Comparison of ENCODE assay signal across 11 mouse cellular contexts in the genomic region with DNA sequence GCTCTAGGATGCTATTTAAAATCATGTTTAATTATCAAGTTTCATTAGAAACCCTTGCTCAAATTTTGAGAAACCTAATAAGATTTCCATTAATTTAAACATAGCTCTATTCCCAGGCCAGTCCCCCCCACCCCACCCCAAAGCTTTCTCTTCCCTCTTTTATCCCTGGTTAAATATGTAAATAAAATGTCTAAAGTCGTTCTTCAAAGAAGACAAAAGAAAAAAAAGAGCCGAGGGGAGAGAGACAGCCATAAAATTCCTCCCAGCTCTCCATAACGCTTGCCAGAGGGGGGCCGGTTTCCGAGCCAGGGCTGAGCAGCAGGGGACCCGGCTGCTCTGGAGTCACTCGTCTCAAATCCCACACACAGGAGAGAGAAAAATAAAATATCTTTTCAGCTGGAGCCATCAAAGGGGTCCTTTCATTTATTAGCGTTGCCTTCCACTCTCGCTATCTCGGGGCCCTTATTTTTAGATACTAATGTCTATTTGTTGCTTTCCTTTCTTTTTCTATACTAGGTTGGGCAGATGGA. TPM values are rescaled to one million over a fixed set of nuclear protein-coding genes. Genes with fewer than 3 reads are reported as not detected.
A peak's percentile ranks its signal among the peaks of the same experiment; 100 is the strongest.
DNase-seq lines count a peak whose midpoint lies in the region; ATAC-seq lines count a peak whose summit lies in the region.
"Had no signal": no experiment of that assay in that cellular context is flagged by ENCODE, and none has a peak within 500 bp of the region (broad histone marks: within the 10 kb centered on the region; RNA-seq: fewer than 3 reads in every experiment).

No protein-coding gene starts in this region.

- peak overlapping the region; percentile 99; the same call in 1 of the 2 replicates for H3K4me2 ChIP-seq in heart, embryonic 15.5 days
- peak overlapping the region; percentile 86 for H3K4me2 ChIP-seq in embryonic facial prominence, embryonic 11.5 days (ENCODE audit: low read depth, low read length)
- H3K4me2 ChIP-seq in midbrain, embryonic 14.5 days (ENCODE audit: low read length), result peak overlapping the region; percentile 95

- H3K4me1 ChIP-seq in heart, embryonic 15.5 days (replicated peaks), result peaks cover 36% of the 10 kb centered on the region
- H3K4me1 ChIP-seq in embryonic facial prominence, embryonic 11.5 days (ENCODE audit: control insufficient read depth, insufficient read depth, low read length), result peaks cover 7% of the 10 kb centered on the region
- H3K4me1 ChIP-seq in hindbrain, embryonic 10.5 days (replicated peaks), result peaks cover 93% of the 10 kb centered on the region
- H3K4me1 ChIP-seq in midbrain, embryonic 14.5 days (ENCODE audit: control insufficient read depth, insufficient read depth, low read length), result peaks cover 36% of the 10 kb centered on the region

- no peak for ATAC-seq in heart, embryonic 15.5 days (replicated peaks; ENCODE audit: insufficient number of reproducible peaks, insufficient read depth, low FRiP score, low read depth)
- ATAC-seq in embryonic facial prominence, embryonic 11.5 days (replicated peaks; ENCODE audit: insufficient number of reproducible peaks, low FRiP score, low TSS enrichment, low read depth), result no peak
- 0 out of 2 replicates have a peak, but pooled peaks have one; percentile 34 for ATAC-seq in midbrain, embryonic 14.5 days (ENCODE audit: low FRiP score, low TSS enrichment)
- no peak for ATAC-seq in granulocyte monocyte progenitor cell, adult 5-6 weeks (replicated peaks; ENCODE audit: poor library complexity, severe bottlenecking)
- ATAC-seq in inflammation-experienced regulatory T-cells, adult 6 months, result no peak

- no peak overlapping the region for H3K9ac ChIP-seq in heart, embryonic 15.5 days
- H3K9ac ChIP-seq in embryonic facial prominence, embryonic 11.5 days (replicated peaks; ENCODE audit: low read length), result peak overlapping the region; percentile 9; the same call in 1 of the 2 replicates
- peak overlapping the region; percentile 12; the same call in 1 of the 2 replicates for H3K9ac ChIP-seq in midbrain, embryonic 14.5 days (replicated peaks; ENCODE audit: low read length)

- peaks cover 94% of the 10 kb centered on the region for H3K27me3 ChIP-seq in heart, embryonic 15.5 days
- peaks cover 7% of the 10 kb centered on the region; the same call in 1 of the 2 replicates for H3K27me3 ChIP-seq in embryonic facial prominence, embryonic 11.5 days (ENCODE audit: control insufficient read depth, insufficient read depth, low read length)
- H3K27me3 ChIP-seq in hindbrain, embryonic 10.5 days (ENCODE audit: insufficient read depth, poor library complexity, severe bottlenecking), result peaks cover 59% of the 10 kb centered on the region
- 0 out of 2 replicates have a peak, but pooled peaks cover 8% of the 10 kb centered on the region for H3K27me3 ChIP-seq in midbrain, embryonic 14.5 days (ENCODE audit: control insufficient read depth, insufficient read depth, low read length)

- no peaks in the 10 kb centered on the region for H3K9me3 ChIP-seq in heart, embryonic 15.5 days (replicated peaks)
- H3K9me3 ChIP-seq in embryonic facial prominence, embryonic 11.5 days (replicated peaks; ENCODE audit: control insufficient read depth, low read length), result no peaks in the 10 kb centered on the region
- no peaks in the 10 kb centered on the region for H3K9me3 ChIP-seq in hindbrain, embryonic 10.5 days
- no peaks in the 10 kb centered on the region for H3K9me3 ChIP-seq in midbrain, embryonic 14.5 days (ENCODE audit: control insufficient read depth, low read length)

- H3K36me3 ChIP-seq in heart, embryonic 15.5 days, result no peaks in the 10 kb centered on the region
- no peaks in the 10 kb centered on the region for H3K36me3 ChIP-seq in embryonic facial prominence, embryonic 11.5 days (replicated peaks; ENCODE audit: control insufficient read depth, insufficient read depth, low read depth, low read length)
- peaks cover 19% of the 10 kb centered on the region for H3K36me3 ChIP-seq in hindbrain, embryonic 10.5 days
- H3K36me3 ChIP-seq in midbrain, embryonic 14.5 days (ENCODE audit: control insufficient read depth, insufficient read depth, low read length), result no peaks in the 10 kb centered on the region

- H3K27ac ChIP-seq in heart, embryonic 15.5 days, result no peak overlapping the region
- no peak overlapping the region for H3K27ac ChIP-seq in embryonic facial prominence, embryonic 11.5 days (replicated peaks; ENCODE audit: low read depth, low read length)
- H3K27ac ChIP-seq in hindbrain, embryonic 10.5 days, result peak overlapping the region; percentile 97
- peak overlapping the region; percentile 77 for H3K27ac ChIP-seq in midbrain, embryonic 14.5 days (replicated peaks; ENCODE audit: low read depth, low read length)

- no peak for DNase-seq in heart, postnatal 36 days
- no peak for DNase-seq in embryonic facial prominence, embryonic 11.5 days (ENCODE audit: low spot score)
- peak; percentile 49 for DNase-seq in hindbrain, embryonic 10.5 days (ENCODE audit: low spot score)
- DNase-seq in midbrain, embryonic 14.5 days, result peak; percentile 73
- DNase-seq in retina, embryonic 14.5 days (ENCODE audit: low spot score), result no peak
- DNase-seq: adrenal gland, adult 2 months had no signal

- WGBS in heart, embryonic 15.5 days, result 2% methylated on average over 10 of the region's 10 CpGs
- WGBS in embryonic facial prominence, embryonic 11.5 days, result 1% methylated on average over 10 of the region's 10 CpGs
- WGBS in hindbrain, embryonic 10.5 days, result under 1% methylated on average over 10 of the region's 10 CpGs
- WGBS in midbrain, embryonic 14.5 days, result 1% methylated on average over 10 of the region's 10 CpGs

- H3K4me3 ChIP-seq in heart, embryonic 15.5 days, result peak overlapping the region; percentile 65; the same call in 1 of the 2 replicates
- H3K4me3 ChIP-seq in embryonic facial prominence, embryonic 11.5 days (ENCODE audit: low read depth, low read length), result peak overlapping the region; percentile 50
- H3K4me3 ChIP-seq in hindbrain, embryonic 10.5 days, result peak overlapping the region; percentile 81
- H3K4me3 ChIP-seq in midbrain, embryonic 14.5 days (replicated peaks; ENCODE audit: low read depth, low read length), result peak overlapping the region; percentile 67

- intact Hi-C loops in heart, postnatal 36 days (cut with DNase I), result no loop called here

RNA-seq across cellular contexts. Expression of a gene that starts 2.4 kb away (rescaled TPM):
- polyA plus RNA-seq in heart, embryonic 15.5 days (2015; fragmentation: Nextera tagmentation; extraction: Ambion mirVana), result 0.23 and 0.30 TPM in 2 replicates
- under 1 TPM; 0.14 to 0.19 TPM for total RNA-seq in heart, postnatal 36 days (2021)
- 5.5 and 5.6 TPM in 2 replicates for polyA plus RNA-seq in embryonic facial prominence, embryonic 11.5 days (2014; fragmentation: Nextera tagmentation; extraction: Ambion mirVana)
- polyA plus RNA-seq in hindbrain, embryonic 10.5 days (2016; fragmentation: Nextera tagmentation; extraction: Ambion mirVana), result 16.0 and 22.3 TPM in 2 replicates
- 10.1 and 11.6 TPM in 2 replicates for polyA plus RNA-seq in midbrain, embryonic 14.5 days (2014; fragmentation: Nextera tagmentation; extraction: Ambion mirVana)
- total RNA-seq in granulocyte monocyte progenitor cell, adult 5-6 weeks (2014; fragmentation: Nextera tagmentation), result not detected in 2 replicates
- not detected in 2 replicates for total RNA-seq in granulocyte monocyte progenitor cell, adult 5-6 weeks (2017)
- not detected for polyA plus RNA-seq in inflammation-experienced regulatory T-cells, adult 6 months (2017; shearing (Covaris generic))
- total RNA-seq: liver, adult 2 months; monocyte, adult 5-6 weeks had no signal
- polyA plus RNA-seq: liver, adult 2 months had no signal

Comparison
In these comparisons a context has a peak if more than half of its experiments do, and no peak if none do; other contexts are left out.
1. H3K27ac ChIP-seq: peak in hindbrain, embryonic 10.5 days (single experiment) and midbrain, embryonic 14.5 days (single experiment); none in heart, embryonic 15.5 days (single experiment) and embryonic facial prominence, embryonic 11.5 days (single experiment).
2. DNase-seq: peak in hindbrain, embryonic 10.5 days (single experiment) and midbrain, embryonic 14.5 days (single experiment); none in heart, postnatal 36 days (0 of 2), embryonic facial prominence, embryonic 11.5 days (single experiment) and retina, embryonic 14.5 days (single experiment).
3. Peak in every context shown above with its lines, with median percentiles within 50 percentile points of each other: H3K4me2 ChIP-seq and H3K4me3 ChIP-seq.